Mouse (Mus musculus) bone marrow macrophage, adult 2 months (primary cell): ENCODE data around the gene Slx1b.

Experiments
- CTCF ChIP-seq: IDR thresholded peaks from 2 replicates; pipeline ENCODE4 v1.5.1; 2012; ENCODE audit warnings: low read depth, mild to moderate bottlenecking, low read length, moderate library complexity
- POLR2A ChIP-seq: IDR thresholded peaks from 2 replicates; pipeline ENCODE4 v1.6.1; 2012; ENCODE audit warnings: mild to moderate bottlenecking, low read depth, low read length, borderline replicate concordance

GRCm38 (mm10) chr7:126681221-126681620 is 14.4 kb downstream of the Slx1b start:
- no peak for TF ChIP-seq CTCF
- TF ChIP-seq POLR2A: no peak
